Mouse (Mus musculus) hindbrain, postnatal 0 days (tissue): ENCODE data around the gene Lrrc66. TPM values are rescaled to one million over a fixed set of nuclear protein-coding genes. Genes with fewer than 3 reads are reported as not detected.
A peak's percentile ranks its signal among the peaks of the same experiment; 100 is the strongest.

Experiments
- ATAC-seq: fragments of 200-750 bp; cut with Nextera tagmentation; 2 replicates; pipeline ENCODE4 v1.8.0; 2017; ENCODE audit warnings: mild to moderate bottlenecking, moderate TSS enrichment, moderate library complexity
- DNase-seq: peaks from one replicate; pipeline ENCODE4 v3.0.0-alpha.2; 2015; ENCODE audit warnings: low spot score
- H3K27ac ChIP-seq: fragments of 300-500 bp; sonication (generic); 2 replicates; pipeline ENCODE4 v1.5.1; 2014; ENCODE audit warnings: mild to moderate bottlenecking
- H3K27me3 ChIP-seq: fragments of 300-500 bp; sonication (generic); 2 replicates; pipeline ENCODE4 v1.6.1; 2014; ENCODE audit warnings: low read length, mixed read lengths; ENCODE audit not compliant: insufficient read depth
- H3K36me3 ChIP-seq: fragments of 300-500 bp; sonication (generic); 2 replicates; pipeline ENCODE4 v1.6.1; 2014; ENCODE audit warnings: low read length, mixed read lengths; ENCODE audit not compliant: insufficient read depth
- H3K4me1 ChIP-seq: fragments of 300-500 bp; sonication (generic); 2 replicates; pipeline ENCODE4 v1.6.1; 2014; ENCODE audit warnings: antibody characterized with exemption, low read length, mixed read lengths; ENCODE audit not compliant: insufficient read depth
- H3K4me2 ChIP-seq: fragments of 300-500 bp; sonication (generic); 2 replicates; pipeline ENCODE4 v1.6.1; 2014; ENCODE audit warnings: low read depth, mild to moderate bottlenecking, low read length, moderate library complexity, mixed read lengths
- H3K4me3 ChIP-seq: fragments of 300-500 bp; sonication (generic); 2 replicates; pipeline ENCODE4 v1.5.1; 2014; ENCODE audit warnings: low read length
- H3K9ac ChIP-seq: fragments of 300-500 bp; sonication (generic); replicated peaks from 2 replicates; pipeline ENCODE4 v1.6.1; 2014; ENCODE audit warnings: mild to moderate bottlenecking, low read length, moderate library complexity, mixed read lengths
- H3K9me3 ChIP-seq: fragments of 300-500 bp; sonication (generic); 2 replicates; pipeline ENCODE4 v1.6.1; 2016; ENCODE audit warnings: low read length, mixed read lengths
- CTCF ChIP-seq: IDR thresholded peaks from 2 replicates; pipeline ENCODE4 v1.5.1; 2016; ENCODE audit warnings: antibody characterized with exemption, control low read depth, low read depth
- WGBS: fragments of 180-500 bp; shearing (Covaris S2); extraction: QIAGEN DNeasy Blood & Tissue Kit; methylation state at CpG from one replicate; pipeline ENCODE4 v1.1.7; 2014; 5-methylcytosine and 5-hydroxymethylcytosine counted together
- polyA plus RNA-seq: library from polyadenylated mRNA; unstranded; fragments of >200 nt; fragmentation: Nextera tagmentation; extraction: Ambion mirVana; gene quantifications from 2 replicates; pipeline ENCODE4 v1.2.1, GENCODE M21; 2015
- total RNA-seq: library from RNA; depleted of rRNA; stranded (reverse); fragments of >200 nt; gene quantifications from 2 replicates; pipeline ENCODE4 v1.2.3, GENCODE M21; 2014

Gene Lrrc66
- total and polyA plus RNA-seq, 2 experiments from 2014 or later, result not detected

DNA sequence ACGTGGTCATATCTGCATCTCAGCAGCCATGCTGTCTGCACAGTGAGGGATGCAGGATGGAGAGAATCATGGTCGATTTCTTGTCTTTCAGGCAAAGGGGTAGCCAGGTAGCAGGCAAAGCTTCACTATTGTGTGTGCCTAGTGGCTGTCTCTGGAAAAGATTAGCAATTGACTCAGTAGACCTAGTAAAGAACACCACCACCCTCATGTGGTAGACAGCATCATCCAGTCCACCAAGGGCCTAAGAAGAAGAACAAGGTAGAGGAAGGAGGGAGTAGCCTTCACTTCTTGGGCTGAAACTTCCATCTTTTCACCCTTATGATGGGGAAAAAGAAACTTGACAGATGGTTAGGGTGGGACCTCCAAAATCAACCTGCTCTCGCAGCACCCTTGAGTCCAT is 29.5 kb downstream of the Lrrc66 start:
- DNase-seq, result no peak
- Histone ChIP-seq H3K36me3 (no peaks in the 10 kb centered on the region), H3K4me2 (no peak overlapping the region), H3K9ac (no peak overlapping the region), H3K9me3 (no peaks in the 10 kb centered on the region), H3K27ac (no peak overlapping the region), H3K4me1 (no peaks in the 10 kb centered on the region), H3K27me3 (no peaks in the 10 kb centered on the region), H3K4me3 (no peak overlapping the region)
- WGBS, result 80% methylated on average over 3 of the region's 3 CpGs
- TF ChIP-seq CTCF, result peak; percentile 23
- no peak for ATAC-seq

DNA sequence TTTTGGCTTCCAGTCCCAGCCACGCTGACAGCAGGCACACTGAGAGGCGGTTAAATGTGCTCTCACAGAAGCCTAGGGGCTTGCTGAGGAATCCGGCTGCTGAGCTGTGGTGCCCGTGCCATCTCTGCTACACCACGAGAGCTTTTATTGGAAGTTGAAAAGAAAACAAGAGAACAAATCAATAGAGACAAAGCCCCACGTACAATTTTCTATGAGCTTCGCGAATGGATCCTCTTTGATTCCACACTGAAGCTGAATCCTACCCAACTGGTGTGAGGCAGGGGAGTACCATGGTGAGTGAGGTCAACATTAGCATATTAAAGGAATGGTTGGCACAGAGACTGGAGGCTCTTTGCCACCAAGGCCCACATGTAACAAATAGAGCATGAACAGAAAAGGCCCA is 31.0 kb downstream of the Lrrc66 start:
- 21% methylated on average over 8 of the region's 8 CpGs for WGBS

DNA sequence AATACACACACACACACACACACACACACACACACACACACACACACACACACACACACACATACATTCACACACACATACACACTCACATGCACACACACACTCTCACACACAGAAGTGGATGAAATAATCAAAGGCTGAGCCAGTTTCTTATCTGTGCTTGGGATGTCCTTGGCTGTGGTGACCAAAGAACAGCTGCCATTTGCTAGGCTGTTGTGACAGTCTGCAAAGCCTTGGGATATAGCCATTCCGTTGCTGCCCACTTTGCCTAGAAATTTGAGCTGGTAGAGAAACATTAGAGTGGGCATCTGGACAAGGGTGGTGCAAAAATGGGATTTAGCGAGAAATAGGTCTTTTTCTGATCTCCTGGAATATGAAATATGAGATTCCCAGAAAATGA is 32.3 kb downstream of the Lrrc66 start:
- Histone ChIP-seq H3K4me1 (no peaks in the 10 kb centered on the region), H3K27ac (no peak overlapping the region), H3K4me3 (no peak overlapping the region), H3K27me3 (no peaks in the 10 kb centered on the region), H3K36me3 (no peaks in the 10 kb centered on the region), H3K9ac (no peak overlapping the region), H3K9me3 (no peaks in the 10 kb centered on the region), H3K4me2 (no peak overlapping the region)
- 69% methylated on average over 2 of the region's 2 CpGs for WGBS
- no peak for ATAC-seq
- TF ChIP-seq CTCF, result no peak
- no peak for DNase-seq

More for the DNA sequence above, 31.0 kb downstream of the Lrrc66 start:
- no peaks in the 10 kb centered on the region for H3K4me1 ChIP-seq
- no peak overlapping the region for H3K4me3 ChIP-seq
- no peaks in the 10 kb centered on the region for H3K9me3 ChIP-seq
- no peak for TF ChIP-seq CTCF
- no peaks in the 10 kb centered on the region for H3K27me3 ChIP-seq
- no peak overlapping the region for H3K27ac ChIP-seq
- no peaks in the 10 kb centered on the region for H3K36me3 ChIP-seq
- ATAC-seq (peak; percentile 75), DNase-seq (peak; percentile 51)
- no peak overlapping the region for H3K4me2 ChIP-seq
- no peak overlapping the region for H3K9ac ChIP-seq

DNA sequence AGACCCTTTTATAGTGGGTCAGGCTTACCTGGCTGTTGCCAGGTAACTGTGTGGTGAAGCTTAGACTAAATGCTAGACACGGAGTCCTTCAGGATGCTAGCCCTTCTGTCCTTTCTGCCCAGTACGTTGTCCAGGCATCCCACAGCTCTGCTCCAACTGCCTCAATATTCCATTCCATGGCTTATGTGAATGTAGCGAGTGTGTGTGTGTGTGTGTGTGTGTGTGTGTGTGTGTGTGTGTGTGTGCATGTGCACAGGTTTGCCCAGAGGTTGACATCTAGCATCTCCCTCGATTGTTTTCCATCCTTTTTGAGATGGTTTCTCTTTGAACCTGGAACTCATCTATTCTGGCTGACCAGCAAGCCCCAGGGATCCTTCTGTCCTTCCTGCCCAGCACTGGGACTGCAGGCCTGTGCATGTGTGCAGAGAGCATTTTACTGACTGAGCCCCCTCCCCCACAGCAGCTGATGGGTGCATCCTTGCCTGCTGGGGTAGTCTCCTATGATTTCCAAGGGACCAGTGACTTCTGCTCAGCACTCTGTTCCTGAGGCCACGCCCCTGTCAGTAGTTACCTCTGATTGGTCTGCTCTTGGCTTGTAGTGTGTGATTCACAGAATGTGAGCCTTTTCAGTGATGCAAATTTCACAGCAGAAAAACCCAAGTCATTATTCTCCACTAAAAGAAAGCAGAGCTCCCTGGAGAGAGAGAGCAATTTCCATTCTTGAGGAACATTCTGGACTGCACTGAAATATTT is 33.2 kb downstream of the Lrrc66 start:
- 59% methylated on average over 5 of the region's 5 CpGs for WGBS
- peak; percentile 51 for DNase-seq

DNA sequence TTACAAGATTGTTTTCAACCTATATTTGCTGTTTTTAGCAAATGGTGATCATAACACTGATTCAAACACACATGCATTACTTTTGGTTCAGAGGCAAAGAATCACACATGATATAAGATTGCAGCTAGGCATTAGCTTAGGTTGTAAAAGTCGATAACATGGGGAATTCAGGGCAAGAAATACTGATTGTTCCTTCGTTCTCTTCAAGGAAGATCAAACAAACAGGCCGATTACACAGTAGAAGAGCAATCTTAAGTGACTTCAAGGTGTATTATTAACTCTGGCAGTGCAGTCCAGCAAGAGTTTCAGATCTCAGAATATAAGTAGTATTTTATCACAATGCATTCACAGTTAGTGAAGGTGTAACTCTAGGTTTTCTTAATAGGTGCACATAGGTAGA is 45.2 kb downstream of the Lrrc66 start:
- 78% methylated on average over 3 of the region's 3 CpGs for WGBS
- no peak overlapping the region for H3K27ac ChIP-seq
- no peaks in the 10 kb centered on the region; the same call in 1 of the 2 replicates for H3K4me1 ChIP-seq
- H3K27me3 ChIP-seq, result no peaks in the 10 kb centered on the region
- no peak overlapping the region for H3K4me2 ChIP-seq
- H3K9me3 ChIP-seq, result no peaks in the 10 kb centered on the region
- DNase-seq (no peak), ATAC-seq (no peak)
- H3K4me3 ChIP-seq, result no peak overlapping the region
- no peak for TF ChIP-seq CTCF
- no peak overlapping the region for H3K9ac ChIP-seq
- H3K36me3 ChIP-seq, result no peaks in the 10 kb centered on the region

More for the DNA sequence above, 33.2 kb downstream of the Lrrc66 start:
- H3K4me2 ChIP-seq, result no peak overlapping the region
- no peak overlapping the region for H3K9ac ChIP-seq
- H3K4me1 ChIP-seq, result no peaks in the 10 kb centered on the region
- H3K27me3 ChIP-seq, result no peaks in the 10 kb centered on the region
- H3K4me3 ChIP-seq, result no peak overlapping the region
- no peaks in the 10 kb centered on the region for H3K9me3 ChIP-seq
- no peaks in the 10 kb centered on the region for H3K36me3 ChIP-seq
- peak; percentile 69 for ATAC-seq
- H3K27ac ChIP-seq, result peak overlapping the region; percentile 15; the same call in 1 of the 2 replicates
- no peak for TF ChIP-seq CTCF

DNA sequence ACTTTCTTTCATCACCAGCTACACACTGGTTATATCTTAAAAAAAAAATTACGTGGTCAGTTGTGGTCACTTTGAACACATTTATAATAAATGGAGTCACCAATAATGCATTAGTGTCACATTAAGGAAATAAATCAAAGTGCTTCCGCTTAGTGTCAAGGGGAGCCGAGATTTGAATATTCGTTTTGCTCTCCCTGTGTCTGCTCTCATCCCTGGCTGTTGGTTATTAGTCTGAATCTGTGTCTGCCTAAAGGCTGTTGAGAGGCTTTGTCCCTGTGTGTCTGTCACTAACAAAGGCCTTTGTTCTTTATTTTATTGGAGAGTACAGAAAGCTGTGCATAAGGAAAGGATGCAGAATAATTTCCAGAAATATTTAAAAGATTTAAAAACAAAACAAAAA is 45.7 kb downstream of the Lrrc66 start:
- Histone ChIP-seq H3K4me3 (no peak overlapping the region), H3K9ac (no peak overlapping the region), H3K36me3 (no peaks in the 10 kb centered on the region), H3K4me1 (no peaks in the 10 kb centered on the region; the same call in 1 of the 2 replicates), H3K9me3 (no peaks in the 10 kb centered on the region), H3K4me2 (no peak overlapping the region), H3K27ac (no peak overlapping the region), H3K27me3 (no peaks in the 10 kb centered on the region)
- ATAC-seq (no peak), DNase-seq (no peak)
- no peak for TF ChIP-seq CTCF
- WGBS, result 56% methylated on average over 4 of the region's 4 CpGs
